Mouse (Mus musculus): ENCODE results near the gene Nr1i3.

DNA sequence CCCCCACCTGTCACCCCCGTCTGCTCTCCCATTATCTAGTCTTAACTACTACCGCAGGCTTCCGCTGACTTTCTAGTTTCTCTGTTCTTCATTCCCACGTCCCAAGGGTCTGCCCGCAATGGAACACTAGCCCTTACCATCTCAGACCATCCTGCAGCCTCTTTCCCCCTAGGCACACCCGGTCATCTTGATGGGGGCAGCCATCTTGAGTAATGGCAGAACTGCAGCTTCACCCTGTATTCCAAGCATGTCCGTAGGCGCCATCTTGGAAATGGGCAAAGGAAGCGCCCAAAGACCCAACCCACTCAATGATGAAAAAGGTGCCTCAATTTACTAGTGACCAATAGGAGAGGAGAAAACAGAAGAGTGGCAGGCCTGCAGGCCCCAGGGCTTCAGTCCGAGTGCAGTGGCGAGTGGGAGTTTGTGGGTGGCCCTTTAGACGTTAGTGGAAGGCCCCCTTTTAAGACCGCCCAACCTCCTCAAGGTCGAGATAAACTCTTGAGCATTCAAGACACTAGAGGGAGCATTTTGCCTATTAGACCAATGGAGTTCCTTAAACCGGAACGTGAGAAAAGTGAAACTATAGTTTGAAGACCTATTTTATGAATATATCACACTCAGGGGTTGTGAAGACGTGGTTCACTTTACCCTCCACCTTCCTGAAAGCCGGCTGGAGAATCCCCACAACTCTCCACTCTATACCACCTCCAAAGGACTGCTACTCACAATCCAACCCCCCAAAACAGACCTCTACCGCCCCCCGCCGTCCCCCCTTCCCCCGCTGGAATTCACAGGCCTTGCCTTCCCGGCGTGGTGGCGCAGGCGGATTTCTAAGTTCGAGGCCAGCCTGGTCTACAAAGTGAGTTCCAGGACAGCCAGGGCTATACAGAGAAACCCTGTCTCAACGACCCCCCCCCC is 8.7 kb downstream of the Nr1i3 start, which contains the start of gene Tomm40l:
- TF ChIP-seq CTCF (IDR thresholded peaks at IDR 0.05; ENCODE audit: low read depth) (peak; percentile 86), EP300 (optimal IDR thresholded peaks at IDR 0.05) (no peak)

Data from stomach, postnatal 0 days (tissue).